Mouse (Mus musculus) adrenal gland, postnatal 14 days (tissue): ENCODE results near the gene Ngfr. TPM values are rescaled to one million over a fixed set of nuclear protein-coding genes. Genes with fewer than 3 reads are reported as not detected.

ENCODE experiments used
- DNase-seq: peaks from one replicate; pipeline ENCODE4 v3.0.0; 2021; ENCODE audit warnings: mixed read lengths
- total RNA-seq: library from RNA; stranded (reverse); gene quantifications from 2 replicates; pipeline ENCODE4 v1.2.3, GENCODE M21; 2021

The Ngfr gene
- total RNA-seq, 1 experiment from 2014 or later, result 5.6 TPM

DNA sequence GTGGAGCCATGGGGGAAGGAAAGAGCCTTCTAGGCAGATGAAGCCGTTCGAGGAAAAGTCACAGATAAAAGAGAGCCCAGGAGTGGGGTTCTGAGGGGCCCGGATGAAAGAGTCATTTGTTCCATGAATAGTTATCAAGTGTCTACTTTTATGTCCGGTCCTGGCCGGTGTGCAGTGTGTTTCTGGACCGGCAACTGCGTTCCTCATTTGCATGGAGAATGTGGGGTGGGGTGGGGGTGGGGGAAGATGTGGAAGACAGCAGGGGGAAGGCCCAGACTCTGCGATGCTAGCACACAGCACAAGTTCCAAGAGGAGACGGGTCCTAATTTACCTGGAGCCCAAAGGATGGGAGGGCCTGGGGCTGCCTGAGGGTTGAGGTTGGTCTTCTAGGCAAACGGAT, 68.2 kb downstream of the Ngfr start:
- DNase-seq, result no peak

Other genes starting within 250 kb of the Ngfr start
- 51.0 and 62.2 TPM in 2 replicates for gene Slc35b1, start 203.0 kb downstream of the Ngfr start, total RNA-seq
- 110 and 123 TPM in 2 replicates for gene Spop, start 173.7 kb downstream of the Ngfr start, total RNA-seq
- 2.6 and 3.8 TPM in 2 replicates for gene Nxph3, start 73.2 kb downstream of the Ngfr start, total RNA-seq
- 332 and 338 TPM in 2 replicates for gene Phb, start 79.2 kb upstream of the Ngfr start, total RNA-seq
- gene Zfp652, start 124.9 kb upstream of the Ngfr start, total RNA-seq, result 42.9 and 43.6 TPM in 2 replicates
- 0.82 and 1.2 TPM in 2 replicates for gene B130006D01Rik, start 135.9 kb upstream of the Ngfr start, total RNA-seq
- gene Phospho1, start 236.8 kb upstream of the Ngfr start, total RNA-seq, result 269 and 312 TPM in 2 replicates
- 30.3 and 31.4 TPM in 2 replicates for gene Gngt2, start 249.5 kb upstream of the Ngfr start, total RNA-seq